Mouse (Mus musculus) megakaryocyte, embryonic 14.5 days (primary cell): ENCODE measurements at regions not wholly inside any gene's neighbourhood (a gene's known extent, or its start where the extent isn't known, plus 50 kb on each side); places are given as distances from the start of the nearest gene placed in this dataset.

Experiments used
- FLI1 ChIP-seq: IDR thresholded peaks from 2 replicates; pipeline ENCODE4 v1.6.1; 2012; ENCODE audit warnings: low read length, inconsistent platforms, mixed read lengths
- GATA1 ChIP-seq: IDR thresholded peaks from 3 replicates; pipeline ENCODE4 v1.6.1; 2012; ENCODE audit warnings: mixed read lengths, low read length, inconsistent platforms, borderline replicate concordance

DNA sequence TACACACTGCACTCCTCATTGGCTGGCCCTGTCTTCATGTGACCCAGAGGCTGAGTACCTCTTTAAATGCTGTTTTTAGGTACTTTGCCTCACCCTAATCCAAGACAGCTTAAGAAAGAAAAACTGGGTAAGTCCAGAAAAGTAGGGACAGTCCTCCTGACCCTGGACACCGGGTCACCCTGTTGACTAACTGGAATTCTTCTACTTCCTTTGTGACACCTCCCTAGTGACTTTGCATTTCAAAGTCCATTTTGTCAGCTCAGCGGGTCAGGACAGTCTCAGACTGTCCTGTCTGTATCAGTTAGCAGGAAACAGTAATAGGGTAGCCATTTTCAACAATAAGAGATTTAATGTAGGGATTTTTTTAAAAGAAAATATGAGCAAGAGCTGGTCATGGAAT is 180.8 kb downstream of the Rplp1 start:
- TF ChIP-seq GATA1, result no peak
- no peak for TF ChIP-seq FLI1
